In the genomic region with DNA sequence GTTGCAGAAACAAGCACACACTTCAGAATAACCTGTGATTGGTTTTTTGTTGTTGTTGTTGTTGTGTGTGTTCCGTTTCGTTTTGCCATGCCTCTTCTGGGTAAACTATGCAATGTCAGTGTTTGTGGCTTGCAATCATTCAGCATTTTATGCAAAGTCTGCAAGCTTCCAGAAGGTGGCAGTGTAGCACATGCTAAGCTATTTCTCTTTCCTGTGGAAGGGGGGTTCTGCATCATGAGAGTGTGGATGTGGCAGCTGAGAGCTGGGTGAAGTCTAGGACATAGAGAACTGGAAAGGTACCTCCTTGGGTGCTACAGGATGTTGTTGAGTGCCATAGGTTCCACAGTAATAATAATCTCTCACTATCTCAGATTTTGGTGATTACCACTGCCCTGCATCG, we compare ENCODE assay signal across 9 mouse cellular contexts. TPM values are rescaled to one million over a fixed set of nuclear protein-coding genes. Genes with fewer than 3 reads are reported as not detected.
DNase-seq lines count a peak whose midpoint lies in the region; ATAC-seq and TF ChIP-seq lines count a peak whose summit lies in the region.
"Had no signal": no experiment of that assay in that cellular context is flagged by ENCODE, and none has a peak within 500 bp of the region (broad histone marks: within the 10 kb centered on the region; RNA-seq: fewer than 3 reads in every experiment).

No protein-coding gene starts in this region.

- no peaks in the 10 kb centered on the region for H3K9me3 ChIP-seq in CH12.LX (replicated peaks; ENCODE audit: low read length)
- H3K9me3 ChIP-seq: lung, embryonic 15.5 days had no signal

- DNase-seq in layer of hippocampus, postnatal 10 days (ENCODE audit: low spot score in 2 of 2), result peak; percentile 16 to 41
- no peak for DNase-seq in layer of hippocampus, adult 9-11 months
- DNase-seq in CH12.LX (ENCODE audit: extremely low read depth), result peak; percentile 35
- DNase-seq in Patski (ENCODE audit: low read depth, low spot score), result no peak
- no peak for DNase-seq in ovary, postnatal 10 days (ENCODE audit: low spot score)
- no peak for DNase-seq in cerebellum, adult 9-11 months
- DNase-seq in left cerebral cortex, postnatal 36 days (ENCODE audit: low spot score in 2 of 2), result no peak

- no peak overlapping the region for H3K4me2 ChIP-seq in CH12.LX (ENCODE audit: insufficient read depth, low read depth, poor library complexity, severe bottlenecking)
- H3K4me2 ChIP-seq: lung, embryonic 15.5 days had no signal

- no peak for ATAC-seq in Patski
- peak; percentile 21 for ATAC-seq in inflammation-experienced regulatory T-cells, adult 6 months

- H3K9ac ChIP-seq in CH12.LX (ENCODE audit: insufficient read depth, low read depth), result no peak overlapping the region
- H3K9ac ChIP-seq: lung, embryonic 15.5 days had no signal

- intact Hi-C loops in left cerebral cortex, postnatal 36 days (cut with DNase I), result no loop called here

- no peak for TF ChIP-seq POLR2A in CH12.LX (IDR thresholded peaks at IDR 0.05; ENCODE audit: low read depth, low read length)

- dilution Hi-C loops in CH12.LX (cut with MboI; ENCODE audit: extremely low pct_ligation_motif_present, extremely low pct_unique_long_range_greater_than_20kb, low sequenced_read_pairs), result no loop called here

- H3K4me1 ChIP-seq in CH12.LX (ENCODE audit: control insufficient read depth in 1 of 2, insufficient read depth in 2 of 2), result peaks cover 2 to 15% of the 10 kb centered on the region in 2 experiments
- H3K4me1 ChIP-seq: lung, embryonic 15.5 days had no signal

- H3K36me3 ChIP-seq in CH12.LX (replicated peaks in 1 of 2; ENCODE audit: control insufficient read depth in 1 of 2, insufficient read depth in 1 of 2, low read length in 1 of 2), result peaks cover 63 to 90% of the 10 kb centered on the region in 2 experiments

- POLR2A ChIA-PET in Patski (lab: Charles Lee), result no interaction called here

- in situ Hi-C loops in CH12.LX (cut with MboI; ENCODE audit: low pct_ligation_motif_present, low pct_unique_long_range_greater_than_20kb, low sequenced_read_pairs), result no loop called here
- in situ Hi-C loops in Patski (cut with MboI; ENCODE audit: low pct_unique_long_range_greater_than_20kb), result no loop called here

- H3K79me2 ChIP-seq in CH12.LX (replicated peaks; ENCODE audit: control insufficient read depth, extremely low read depth, insufficient read depth, poor library complexity, severe bottlenecking), result no peaks in the 10 kb centered on the region; the same call in 1 of the 2 replicates

- TF ChIP-seq EP300 in CH12.LX (IDR thresholded peaks at IDR 0.05; ENCODE audit: low read length), result no peak

- CTCF ChIA-PET in Patski (lab: Charles Lee), result interaction anchor here (0.9 to 1.9 kb wide), 5 partner anchors 13 to 443 kb away, joined by 3 to 8 read pairs (median 4); no protein-coding TSS in a partner anchor

- no peak overlapping the region for H3K27ac ChIP-seq in CH12.LX (ENCODE audit: insufficient read depth, low read depth)
- H3K27ac ChIP-seq: lung, embryonic 15.5 days had no signal

- TF ChIP-seq CTCF in CH12.LX (conservative IDR thresholded peaks at IDR 0.05 in 1 of 2, IDR thresholded peaks at IDR 0.05 in 1 of 2; ENCODE audit: low read depth in 2 of 2, low read length in 2 of 2) (peak in 1 of 2 experiments; percentile 66; a peak in 3 of 4 replicates), Patski (IDR thresholded peaks at IDR 0.05) (peak; percentile 75)

- H3K4me3 ChIP-seq in CH12.LX (replicated peaks in 1 of 3; ENCODE audit: low read depth in 2 of 3, low read length in 2 of 3, poor library complexity in 1 of 3), result no peak overlapping the region
- H3K4me3 ChIP-seq: lung, embryonic 15.5 days had no signal

- TF ChIP-seq RAD21 in CH12.LX (IDR thresholded peaks at IDR 0.05; ENCODE audit: low read depth, low read length), result peak; percentile 29

- H3K27me3 ChIP-seq in CH12.LX (replicated peaks), result no peaks in the 10 kb centered on the region
- H3K27me3 ChIP-seq in Patski, result no peaks in the 10 kb centered on the region
- H3K27me3 ChIP-seq: lung, embryonic 15.5 days had no signal

TF ChIP-seq in CH12.LX, 34 proteins besides CTCF, POLR2A, EP300 and RAD21:
- TF ChIP-seq MXI1 (IDR thresholded peaks at IDR 0.05; ENCODE audit: low read depth, low read length), result no peak
- no peak for TF ChIP-seq JUN (IDR thresholded peaks at IDR 0.05; ENCODE audit: insufficient read depth, low read depth, low read length)
- TF ChIP-seq MEF2A (IDR thresholded peaks at IDR 0.05; ENCODE audit: borderline replicate concordance, low read depth, low read length), result no peak
- TF ChIP-seq NRF1 (IDR thresholded peaks at IDR 0.05; ENCODE audit: low read depth, low read length), result no peak
- no peak for TF ChIP-seq HCFC1 (IDR thresholded peaks at IDR 0.05; ENCODE audit: low read depth, low read length)

RNA-seq across cellular contexts. Expression of a gene that starts 15.8 kb away (rescaled TPM):
- total RNA-seq in layer of hippocampus, postnatal 10 days (2021), result 10 to 100 TPM; 26.5 to 27.1 TPM
- total RNA-seq in CH12.LX (2012; rRNA removed), result 21.2 and 25.1 TPM in 2 replicates
- total RNA-seq in CH12.LX (2014; rRNA removed), result 19.8 and 21.3 TPM in 2 replicates
- 31.3 and 31.5 TPM in 2 replicates for polyA plus RNA-seq in CH12.LX (2012; ENCODE audit: insufficient read length, low read depth)
- 23.1 TPM for polyA plus RNA-seq in Patski (2021)
- 10 to 100 TPM; 14.5 to 17.0 (median 15.8) TPM for polyA plus RNA-seq in inflammation-experienced regulatory T-cells, adult 6 months (2017; shearing (Covaris generic))
- total RNA-seq in left cerebral cortex, postnatal 36 days (2021), result 10 to 100 TPM; 25.2 to 25.8 TPM

RNA-seq across cellular contexts. Expression of a gene that starts 16.1 kb away (rescaled TPM):
- total RNA-seq in layer of hippocampus, postnatal 10 days (2021), result 10 to 100 TPM; 64.9 to 73.8 TPM
- total RNA-seq in CH12.LX (2012; rRNA removed) (6.6 and 7.1 TPM in 2 replicates), CH12.LX (2014; rRNA removed) (23.2 and 24.2 TPM in 2 replicates)
- polyA plus RNA-seq in CH12.LX (2012; ENCODE audit: insufficient read length, low read depth) (16.8 and 20.8 TPM in 2 replicates), Patski (2021) (59.7 TPM)
- polyA plus RNA-seq in inflammation-experienced regulatory T-cells, adult 6 months (2017; shearing (Covaris generic)), result 10 to 100 TPM; 17.7 to 21.6 (median 18.1) TPM
- total RNA-seq in left cerebral cortex, postnatal 36 days (2021), result 10 to 100 TPM; 53.3 to 62.6 TPM

Comparison
In these comparisons a context has a peak if more than half of its experiments do, and no peak if none do; other contexts are left out.
1. DNase-seq: peak in layer of hippocampus, postnatal 10 days (2 of 2) and CH12.LX (single experiment); none in layer of hippocampus, adult 9-11 months (single experiment), Patski (single experiment), ovary, postnatal 10 days (single experiment), cerebellum, adult 9-11 months (single experiment) and left cerebral cortex, postnatal 36 days (0 of 2).